ENCODE assay signal across 11 mouse cellular contexts in the genomic region with DNA sequence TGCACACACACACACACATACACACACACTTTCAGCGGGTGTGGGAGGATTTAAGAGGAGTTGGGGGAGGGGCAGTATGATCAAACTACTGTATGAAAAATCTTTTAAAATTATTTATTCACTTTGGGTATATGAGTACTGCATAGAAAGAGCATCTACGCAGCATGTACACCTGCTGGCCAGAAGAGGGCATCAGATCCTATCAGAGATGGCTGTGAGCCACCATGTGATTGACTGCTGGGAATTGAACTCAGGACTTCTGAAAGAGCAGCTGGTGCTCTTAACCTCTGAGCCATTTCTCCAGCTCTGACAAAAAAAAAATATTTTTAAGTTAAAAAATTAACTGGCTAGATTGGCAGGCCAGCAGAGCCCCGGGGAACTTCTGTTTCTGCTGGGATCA. TPM values are rescaled to one million over a fixed set of nuclear protein-coding genes. Genes with fewer than 3 reads are reported as not detected.
DNase-seq lines count a peak whose midpoint lies in the region; ATAC-seq lines count a peak whose summit lies in the region.
"Had no signal": no experiment of that assay in that cellular context is flagged by ENCODE, and none has a peak within 500 bp of the region (broad histone marks: within the 10 kb centered on the region; RNA-seq: fewer than 3 reads in every experiment).

No protein-coding gene starts in this region.

- no peak for ATAC-seq in midbrain, embryonic 11.5 days (ENCODE audit: low FRiP score)
- ATAC-seq in midbrain, embryonic 13.5 days, result no peak
- ATAC-seq in common myeloid progenitor, adult 5-6 weeks (replicated peaks; ENCODE audit: low read depth, poor library complexity, severe bottlenecking), result 0 out of 2 replicates have a peak, but pooled peaks have one; percentile 48

- no peak overlapping the region for H3K9ac ChIP-seq in midbrain, embryonic 11.5 days (ENCODE audit: low read length)
- H3K9ac ChIP-seq in midbrain, embryonic 13.5 days (replicated peaks), result no peak overlapping the region
- H3K9ac ChIP-seq: neural tube, embryonic 13.5 days had no signal

- 61% methylated on average over 3 of the region's 3 CpGs for WGBS in midbrain, embryonic 11.5 days
- WGBS in midbrain, embryonic 13.5 days, result 62% methylated on average over 3 of the region's 3 CpGs

- H3K27me3 ChIP-seq in midbrain, embryonic 11.5 days (ENCODE audit: control insufficient read depth, insufficient read depth, low read length), result peaks cover 21% of the 10 kb centered on the region
- H3K27me3 ChIP-seq in midbrain, embryonic 13.5 days, result peaks cover 22% of the 10 kb centered on the region

- H3K4me2 ChIP-seq in midbrain, embryonic 11.5 days, result no peak overlapping the region
- H3K4me2 ChIP-seq in midbrain, embryonic 13.5 days (replicated peaks), result no peak overlapping the region
- H3K4me2 ChIP-seq: neural tube, embryonic 13.5 days had no signal

- H3K36me3 ChIP-seq in midbrain, embryonic 11.5 days (ENCODE audit: control insufficient read depth, insufficient read depth, low read length), result no peaks in the 10 kb centered on the region
- no peaks in the 10 kb centered on the region for H3K36me3 ChIP-seq in midbrain, embryonic 13.5 days
- H3K36me3 ChIP-seq: neural tube, embryonic 13.5 days had no signal

- no peak overlapping the region for H3K4me3 ChIP-seq in midbrain, embryonic 11.5 days (ENCODE audit: low read depth, low read length)
- H3K4me3 ChIP-seq in midbrain, embryonic 13.5 days (replicated peaks), result no peak overlapping the region
- H3K4me3 ChIP-seq: neural tube, embryonic 13.5 days had no signal

- H3K27ac ChIP-seq in midbrain, embryonic 11.5 days (ENCODE audit: low read depth, low read length), result no peak overlapping the region
- no peak overlapping the region for H3K27ac ChIP-seq in midbrain, embryonic 13.5 days
- H3K27ac ChIP-seq: neural tube, embryonic 13.5 days had no signal

- no peaks in the 10 kb centered on the region for H3K9me3 ChIP-seq in midbrain, embryonic 11.5 days (ENCODE audit: control insufficient read depth, low read length)
- no peaks in the 10 kb centered on the region for H3K9me3 ChIP-seq in midbrain, embryonic 13.5 days
- H3K9me3 ChIP-seq: neural tube, embryonic 13.5 days had no signal

- peaks cover 9% of the 10 kb centered on the region for H3K4me1 ChIP-seq in midbrain, embryonic 11.5 days (ENCODE audit: control insufficient read depth, insufficient read depth, low read length)
- H3K4me1 ChIP-seq in midbrain, embryonic 13.5 days (replicated peaks), result peaks cover 9% of the 10 kb centered on the region

- peak; percentile 54 for DNase-seq in embryo, embryonic 10 days (ENCODE audit: low spot score)
- DNase-seq in embryo, embryonic 9.5 days (ENCODE audit: extremely low spot score), result no peak
- DNase-seq in midbrain, embryonic 11.5 days (ENCODE audit: low spot score, missing footprints), result peak; percentile 79
- DNase-seq in retina, postnatal 1 day, result peak; percentile 55
- no peak for DNase-seq in adrenal gland, postnatal 4 days (ENCODE audit: low spot score in 2 of 2)
- DNase-seq in urinary bladder, postnatal 14 days (ENCODE audit: low spot score), result no peak
- DNase-seq: gastrocnemius, postnatal 36 days had no signal

RNA-seq across cellular contexts. Expression of a gene that starts 4.1 kb away (rescaled TPM):
- 2.9 and 4.0 TPM in 2 replicates for polyA plus RNA-seq in midbrain, embryonic 11.5 days (2014; fragmentation: Nextera tagmentation; extraction: Ambion mirVana)
- polyA plus RNA-seq in midbrain, embryonic 13.5 days (2015; fragmentation: Nextera tagmentation; extraction: Ambion mirVana), result 4.6 and 5.9 TPM in 2 replicates
- 0.09 TPM in 1 of 2 replicates, not detected in the other for total RNA-seq in common myeloid progenitor, adult 5-6 weeks (2017)
- 10 to 100 TPM; 24.8 to 27.3 TPM for total RNA-seq in adrenal gland, postnatal 4 days (2021)

RNA-seq across cellular contexts. Expression of a gene that starts 17.0 kb away (rescaled TPM):
- polyA plus RNA-seq in midbrain, embryonic 11.5 days (2014; fragmentation: Nextera tagmentation; extraction: Ambion mirVana), result not detected in 2 replicates
- not detected in 2 replicates for polyA plus RNA-seq in midbrain, embryonic 13.5 days (2015; fragmentation: Nextera tagmentation; extraction: Ambion mirVana)
- not detected in 2 replicates for total RNA-seq in common myeloid progenitor, adult 5-6 weeks (2017)
- total RNA-seq in adrenal gland, postnatal 4 days (2021), result not detected
- total RNA-seq: gastrocnemius, postnatal 36 days had no signal
- polyA plus RNA-seq: limb, embryonic 11.5 days; neural tube, embryonic 13.5 days had no signal

RNA-seq across cellular contexts. Expression of a gene that starts 30.5 kb away (rescaled TPM):
- polyA plus RNA-seq in midbrain, embryonic 11.5 days (2014; fragmentation: Nextera tagmentation; extraction: Ambion mirVana), result not detected in 2 replicates
- not detected in 2 replicates for polyA plus RNA-seq in midbrain, embryonic 13.5 days (2015; fragmentation: Nextera tagmentation; extraction: Ambion mirVana)
- total RNA-seq in common myeloid progenitor, adult 5-6 weeks (2017), result not detected in 2 replicates
- not detected for total RNA-seq in adrenal gland, postnatal 4 days (2021)
- total RNA-seq: gastrocnemius, postnatal 36 days had no signal
- polyA plus RNA-seq: limb, embryonic 11.5 days; neural tube, embryonic 13.5 days had no signal

RNA-seq across cellular contexts. Expression of a gene that starts 36.4 kb away (rescaled TPM):
- 0.37 and 0.90 TPM in 2 replicates for polyA plus RNA-seq in midbrain, embryonic 11.5 days (2014; fragmentation: Nextera tagmentation; extraction: Ambion mirVana)
- polyA plus RNA-seq in midbrain, embryonic 13.5 days (2015; fragmentation: Nextera tagmentation; extraction: Ambion mirVana), result 0.82 and 1.0 TPM in 2 replicates
- 7.6 and 17.6 TPM in 2 replicates for total RNA-seq in common myeloid progenitor, adult 5-6 weeks (2017)
- 1 to 10 TPM; 5.3 to 5.4 TPM for total RNA-seq in adrenal gland, postnatal 4 days (2021)

Comparison
In these comparisons a context has a peak if more than half of its experiments do, and no peak if none do; other contexts are left out.
1. DNase-seq: peak in embryo, embryonic 10 days (single experiment), midbrain, embryonic 11.5 days (single experiment) and retina, postnatal 1 day (single experiment); none in embryo, embryonic 9.5 days (single experiment), adrenal gland, postnatal 4 days (0 of 2) and urinary bladder, postnatal 14 days (single experiment).
2. RNA of a gene that starts 4.1 kb away (total RNA-seq): 24.8 to 27.3 TPM in adrenal gland, postnatal 4 days; 0.09 TPM in common myeloid progenitor, adult 5-6 weeks; every median in the first group is over 10 times any median in the second.